Mouse (Mus musculus): ENCODE results near the gene Nfia. TPM values are rescaled to one million over a fixed set of nuclear protein-coding genes. Genes with fewer than 3 reads are reported as not detected.

Nfia gene
- polyA plus RNA-seq, 1 experiment from 2014 or later: 27.6 TPM

DNA sequence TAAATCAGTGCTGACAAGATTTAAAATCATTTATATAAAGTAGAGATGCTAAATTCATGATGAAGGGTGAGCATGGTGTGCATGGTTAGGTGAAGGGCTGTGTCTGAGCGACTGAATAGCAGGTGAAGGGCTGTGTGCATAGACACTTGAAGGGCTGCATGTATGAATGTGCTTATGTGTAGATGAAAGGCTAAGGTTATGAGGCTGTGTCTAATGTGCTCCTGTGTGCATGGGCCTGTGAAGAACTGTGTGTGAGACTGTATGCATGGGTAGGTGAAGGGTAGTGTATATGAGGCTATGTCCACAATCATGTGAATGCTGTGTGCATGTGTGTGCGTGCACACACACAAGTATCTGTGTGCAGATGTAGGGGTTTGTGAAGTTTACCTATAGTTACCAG lies 34.4 kb downstream of the Nfia start:
- no peaks in the 10 kb centered on the region for H3K36me3 ChIP-seq (ENCODE audit: control insufficient read depth, insufficient read depth, low read length)
- no peaks in the 10 kb centered on the region for H3K4me1 ChIP-seq (ENCODE audit: control insufficient read depth, insufficient read depth, low read length)
- whole genome bisulfite sequencing: 90% methylated on average over 2 of the region's 2 CpGs
- ATAC-seq (ENCODE audit: insufficient number of reproducible peaks, low FRiP score, low TSS enrichment, low read depth) (no peak), DNase-seq (ENCODE audit: low spot score) (no peak)
- H3K9ac ChIP-seq (ENCODE audit: low read length): no peak overlapping the region
- H3K9me3 ChIP-seq (ENCODE audit: control insufficient read depth, low read length): no peaks in the 10 kb centered on the region
- no peak overlapping the region for H3K27ac ChIP-seq (replicated peaks; ENCODE audit: low read depth, low read length)
- H3K4me3 ChIP-seq (ENCODE audit: low read depth, low read length): no peak overlapping the region
- no peaks in the 10 kb centered on the region for H3K27me3 ChIP-seq (ENCODE audit: control insufficient read depth, insufficient read depth, low read length)
- no peak overlapping the region for H3K4me2 ChIP-seq (ENCODE audit: low read depth, severe bottlenecking)

DNA sequence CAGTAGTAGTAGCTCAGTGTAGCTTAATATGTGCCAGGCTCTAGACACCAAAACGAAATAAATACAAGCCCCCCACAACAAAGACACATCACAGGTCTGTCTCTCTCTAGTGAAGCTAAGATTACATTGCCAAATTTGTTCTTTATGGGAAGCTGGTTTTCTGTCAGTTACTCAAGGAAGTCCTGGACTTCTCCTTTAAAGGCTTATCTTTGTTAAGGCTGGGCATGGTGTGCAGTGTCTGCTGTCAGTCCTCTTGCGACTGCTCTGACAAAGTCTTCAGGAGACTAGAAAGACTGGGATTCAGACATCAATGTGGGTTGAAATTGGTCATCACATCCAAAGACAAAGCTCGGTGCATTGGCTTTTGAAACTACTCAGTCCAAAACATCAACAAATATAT lies 36.4 kb downstream of the Nfia start:
- Histone ChIP-seq H3K9ac (ENCODE audit: low read length) (no peak overlapping the region), H3K9me3 (ENCODE audit: control insufficient read depth, low read length) (no peaks in the 10 kb centered on the region), H3K4me3 (ENCODE audit: low read depth, low read length) (no peak overlapping the region), H3K4me2 (ENCODE audit: low read depth, severe bottlenecking) (no peak overlapping the region), H3K27me3 (ENCODE audit: control insufficient read depth, insufficient read depth, low read length) (no peaks in the 10 kb centered on the region), H3K36me3 (ENCODE audit: control insufficient read depth, insufficient read depth, low read length) (no peaks in the 10 kb centered on the region), H3K4me1 (ENCODE audit: control insufficient read depth, insufficient read depth, low read length) (no peaks in the 10 kb centered on the region), H3K27ac (replicated peaks; ENCODE audit: low read depth, low read length) (no peak overlapping the region)
- DNase-seq (ENCODE audit: low spot score) (no peak), ATAC-seq (ENCODE audit: insufficient number of reproducible peaks, low FRiP score, low TSS enrichment, low read depth) (no peak)
- whole genome bisulfite sequencing: 85% methylated on average over 3 of the region's 3 CpGs

DNA sequence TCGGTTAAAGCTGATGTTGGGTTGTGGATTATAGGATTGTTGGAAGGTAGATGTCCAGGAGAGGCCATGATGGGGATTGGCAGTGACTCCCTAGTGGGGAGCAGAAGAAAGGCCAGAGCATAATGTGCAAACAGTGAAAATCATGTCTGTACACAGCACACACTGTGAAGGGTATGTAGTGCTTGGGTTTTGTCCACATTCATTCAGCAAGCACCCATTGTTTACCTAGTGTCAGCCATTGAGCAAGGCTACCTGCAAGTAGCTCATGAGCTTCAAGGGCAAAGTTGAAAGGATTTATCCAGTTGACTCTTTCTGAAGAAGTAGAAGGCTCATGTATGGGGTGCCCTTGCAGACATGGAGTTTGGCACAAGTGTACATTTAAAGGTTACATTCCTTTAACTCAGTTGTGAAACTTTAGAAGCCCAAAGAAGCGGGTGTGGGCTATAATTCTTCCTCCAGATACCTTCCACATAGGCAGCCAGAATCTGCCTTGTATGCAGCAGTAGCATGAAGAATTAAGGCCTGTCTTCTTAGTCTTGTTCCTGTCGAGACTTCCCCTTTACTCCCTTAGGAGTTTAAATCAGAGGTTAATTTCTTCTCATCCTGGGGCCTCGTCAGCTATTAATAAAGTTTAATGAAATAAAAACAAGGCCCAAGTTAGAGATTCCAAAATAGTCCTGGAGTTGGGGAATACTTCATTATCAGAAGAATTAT lies 37.2 kb downstream of the Nfia start:
- Histone ChIP-seq H3K4me3 (ENCODE audit: low read depth, low read length) (no peak overlapping the region), H3K36me3 (ENCODE audit: control insufficient read depth, insufficient read depth, low read length) (no peaks in the 10 kb centered on the region), H3K4me1 (ENCODE audit: control insufficient read depth, insufficient read depth, low read length) (no peaks in the 10 kb centered on the region), H3K27ac (replicated peaks; ENCODE audit: low read depth, low read length) (no peak overlapping the region), H3K27me3 (ENCODE audit: control insufficient read depth, insufficient read depth, low read length) (no peaks in the 10 kb centered on the region), H3K9ac (ENCODE audit: low read length) (no peak overlapping the region), H3K9me3 (ENCODE audit: control insufficient read depth, low read length) (no peaks in the 10 kb centered on the region), H3K4me2 (ENCODE audit: low read depth, severe bottlenecking) (no peak overlapping the region)
- DNase-seq (ENCODE audit: low spot score): no peak
- WGBS: 79% methylated on average over 4 of the region's 4 CpGs
- no peak for ATAC-seq (ENCODE audit: insufficient number of reproducible peaks, low FRiP score, low TSS enrichment, low read depth)

DNA sequence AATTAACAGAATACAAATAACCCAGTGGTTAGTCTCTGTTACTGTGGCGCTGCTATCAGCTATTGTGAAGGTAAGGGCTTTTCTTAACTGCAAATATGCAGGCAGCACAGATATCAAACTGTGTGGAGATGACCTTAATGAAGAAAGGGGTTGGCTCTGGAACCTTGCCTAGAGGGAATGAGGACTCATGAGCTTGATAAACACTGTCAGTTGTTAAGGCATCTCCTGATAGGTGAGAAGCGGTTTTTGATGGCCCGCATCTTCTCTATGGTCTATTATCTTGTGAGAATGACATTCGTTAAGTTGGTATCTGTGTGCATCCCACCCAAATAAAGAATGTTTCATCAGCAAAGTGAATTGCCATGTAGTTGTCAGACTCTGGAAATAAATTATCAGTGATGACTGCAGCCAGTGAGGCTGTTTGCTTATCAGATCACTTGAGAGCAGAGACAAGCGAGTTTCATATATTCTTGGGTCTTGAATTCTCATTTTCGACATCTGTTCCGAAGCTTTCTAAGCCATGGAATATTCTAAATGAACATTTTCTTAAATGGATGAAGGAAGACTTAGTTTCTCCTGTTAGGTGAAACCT lies 37.9 kb downstream of the Nfia start:
- no peak for DNase-seq (ENCODE audit: low spot score)
- no peak for ATAC-seq (ENCODE audit: insufficient number of reproducible peaks, low FRiP score, low TSS enrichment, low read depth)
- no peak overlapping the region for H3K4me2 ChIP-seq (ENCODE audit: low read depth, severe bottlenecking)
- H3K9me3 ChIP-seq (ENCODE audit: control insufficient read depth, low read length): no peaks in the 10 kb centered on the region
- no peaks in the 10 kb centered on the region for H3K27me3 ChIP-seq (ENCODE audit: control insufficient read depth, insufficient read depth, low read length)
- H3K9ac ChIP-seq (ENCODE audit: low read length): no peak overlapping the region
- no peak overlapping the region for H3K27ac ChIP-seq (replicated peaks; ENCODE audit: low read depth, low read length)
- no peaks in the 10 kb centered on the region for H3K4me1 ChIP-seq (ENCODE audit: control insufficient read depth, insufficient read depth, low read length)
- WGBS: 88% methylated on average over 7 of the region's 7 CpGs
- no peaks in the 10 kb centered on the region for H3K36me3 ChIP-seq (ENCODE audit: control insufficient read depth, insufficient read depth, low read length)
- no peak overlapping the region for H3K4me3 ChIP-seq (ENCODE audit: low read depth, low read length)

DNA sequence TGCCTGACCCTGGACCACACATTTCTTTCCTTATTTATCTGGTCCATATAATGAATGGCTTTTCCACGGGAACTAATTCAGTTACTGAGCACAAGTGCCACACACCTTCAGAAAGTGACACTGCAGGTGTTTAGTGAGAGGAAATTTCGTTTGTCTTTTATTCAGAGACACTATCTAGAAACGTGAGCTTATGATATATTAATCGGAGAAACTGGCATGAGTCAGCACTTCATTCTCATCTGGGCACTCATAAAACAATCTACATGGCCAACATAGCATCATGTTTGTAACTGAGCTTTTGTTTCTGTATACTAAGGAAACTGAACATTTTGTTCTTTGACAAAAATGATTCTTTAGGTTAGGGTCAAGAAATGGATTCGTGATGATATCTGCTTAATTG lies 40.5 kb downstream of the Nfia start:
- H3K4me2 ChIP-seq (ENCODE audit: low read depth, severe bottlenecking): no peak overlapping the region
- WGBS: 85% methylated on average over 5 of the region's 5 CpGs
- H3K27ac ChIP-seq (replicated peaks; ENCODE audit: low read depth, low read length): no peak overlapping the region
- no peaks in the 10 kb centered on the region for H3K9me3 ChIP-seq (ENCODE audit: control insufficient read depth, low read length)
- no peak overlapping the region for H3K4me3 ChIP-seq (ENCODE audit: low read depth, low read length)
- ATAC-seq (ENCODE audit: insufficient number of reproducible peaks, low FRiP score, low TSS enrichment, low read depth) (no peak), DNase-seq (ENCODE audit: low spot score) (no peak)
- no peak overlapping the region for H3K9ac ChIP-seq (ENCODE audit: low read length)
- H3K36me3 ChIP-seq (ENCODE audit: control insufficient read depth, insufficient read depth, low read length): no peaks in the 10 kb centered on the region
- no peaks in the 10 kb centered on the region for H3K4me1 ChIP-seq (ENCODE audit: control insufficient read depth, insufficient read depth, low read length)
- H3K27me3 ChIP-seq (ENCODE audit: control insufficient read depth, insufficient read depth, low read length): no peaks in the 10 kb centered on the region

DNA sequence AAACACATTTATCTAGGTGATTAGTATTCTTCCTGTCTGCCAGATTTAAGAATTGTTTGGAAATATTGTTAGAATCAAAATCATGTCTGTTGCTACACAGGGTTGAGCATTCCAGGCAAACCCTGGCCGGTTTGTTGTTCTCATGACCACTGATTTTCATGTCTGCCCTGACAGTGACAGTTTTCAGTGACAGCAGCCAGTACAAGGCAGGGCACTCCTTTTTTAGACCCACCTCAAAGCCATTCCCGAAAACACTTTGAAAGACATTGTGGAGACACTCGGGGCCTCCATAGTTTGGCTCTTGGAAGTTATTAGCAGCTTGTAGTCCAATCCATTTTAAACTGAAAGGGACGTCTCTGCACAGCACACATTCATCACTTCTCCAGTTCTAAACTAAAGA lies 41.5 kb downstream of the Nfia start:
- H3K4me1 ChIP-seq (ENCODE audit: control insufficient read depth, insufficient read depth, low read length): no peaks in the 10 kb centered on the region
- DNase-seq (ENCODE audit: low spot score) (no peak), ATAC-seq (ENCODE audit: insufficient number of reproducible peaks, low FRiP score, low TSS enrichment, low read depth) (no peak)
- 83% methylated on average over 4 of the region's 4 CpGs for WGBS
- H3K36me3 ChIP-seq (ENCODE audit: control insufficient read depth, insufficient read depth, low read length): no peaks in the 10 kb centered on the region
- H3K9ac ChIP-seq (ENCODE audit: low read length): no peak overlapping the region
- H3K9me3 ChIP-seq (ENCODE audit: control insufficient read depth, low read length): no peaks in the 10 kb centered on the region
- H3K4me2 ChIP-seq (ENCODE audit: low read depth, severe bottlenecking): no peak overlapping the region
- no peak overlapping the region for H3K27ac ChIP-seq (replicated peaks; ENCODE audit: low read depth, low read length)
- no peak overlapping the region for H3K4me3 ChIP-seq (ENCODE audit: low read depth, low read length)
- no peaks in the 10 kb centered on the region for H3K27me3 ChIP-seq (ENCODE audit: control insufficient read depth, insufficient read depth, low read length)

DNA sequence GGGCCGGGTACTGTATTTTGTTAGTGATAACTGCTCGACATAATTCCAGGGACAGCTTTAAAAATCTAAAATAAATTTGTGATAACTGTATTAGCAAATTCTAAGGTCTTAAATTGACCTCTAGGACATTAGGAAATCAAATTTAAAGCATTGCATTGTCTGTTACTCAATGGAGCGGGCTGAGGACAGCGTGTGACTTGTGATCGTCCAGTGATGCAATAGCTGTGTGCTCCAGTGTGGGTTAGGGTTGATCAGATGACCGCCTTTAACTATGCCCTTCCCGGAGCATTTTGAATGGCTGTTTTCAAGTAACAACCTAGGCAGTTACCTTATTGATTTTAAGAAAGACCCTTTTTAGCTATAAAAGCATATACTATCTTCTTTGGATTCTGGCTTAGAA lies 42.0 kb downstream of the Nfia start:
- no peak overlapping the region for H3K4me2 ChIP-seq (ENCODE audit: low read depth, severe bottlenecking)
- H3K4me1 ChIP-seq (ENCODE audit: control insufficient read depth, insufficient read depth, low read length): no peaks in the 10 kb centered on the region
- H3K27ac ChIP-seq (replicated peaks; ENCODE audit: low read depth, low read length): no peak overlapping the region
- H3K4me3 ChIP-seq (ENCODE audit: low read depth, low read length): no peak overlapping the region
- no peaks in the 10 kb centered on the region for H3K9me3 ChIP-seq (ENCODE audit: control insufficient read depth, low read length)
- DNase-seq (ENCODE audit: low spot score) (no peak), ATAC-seq (ENCODE audit: insufficient number of reproducible peaks, low FRiP score, low TSS enrichment, low read depth) (no peak)
- H3K27me3 ChIP-seq (ENCODE audit: control insufficient read depth, insufficient read depth, low read length): no peaks in the 10 kb centered on the region
- H3K9ac ChIP-seq (ENCODE audit: low read length): no peak overlapping the region
- no peaks in the 10 kb centered on the region for H3K36me3 ChIP-seq (ENCODE audit: control insufficient read depth, insufficient read depth, low read length)
- whole genome bisulfite sequencing: 92% methylated on average over 7 of the region's 7 CpGs

DNA sequence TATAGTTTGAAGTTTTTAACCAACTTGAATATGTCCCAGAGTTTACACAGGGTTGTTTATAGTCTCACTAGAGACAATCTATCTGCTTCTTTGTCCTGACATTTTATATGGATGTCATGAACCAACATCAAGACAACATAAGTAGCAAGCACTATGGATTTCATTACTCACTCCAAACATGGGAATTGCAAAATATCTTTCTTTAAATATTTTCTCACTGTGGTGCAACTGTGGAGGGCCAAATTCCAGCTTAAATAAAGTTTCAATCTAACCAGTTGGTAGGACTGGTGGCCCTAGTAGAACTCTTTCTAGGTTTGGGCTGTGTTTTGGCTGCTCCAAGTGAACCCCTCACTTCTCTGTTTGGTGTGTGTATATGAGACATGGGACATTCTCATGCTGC lies 43.5 kb downstream of the Nfia start:
- no peaks in the 10 kb centered on the region for H3K27me3 ChIP-seq (ENCODE audit: control insufficient read depth, insufficient read depth, low read length)
- H3K27ac ChIP-seq (replicated peaks; ENCODE audit: low read depth, low read length): no peak overlapping the region
- H3K4me3 ChIP-seq (ENCODE audit: low read depth, low read length): no peak overlapping the region
- H3K9ac ChIP-seq (ENCODE audit: low read length): no peak overlapping the region
- no peaks in the 10 kb centered on the region for H3K9me3 ChIP-seq (ENCODE audit: control insufficient read depth, low read length)
- ATAC-seq (ENCODE audit: insufficient number of reproducible peaks, low FRiP score, low TSS enrichment, low read depth) (no peak), DNase-seq (ENCODE audit: low spot score) (no peak)
- H3K36me3 ChIP-seq (ENCODE audit: control insufficient read depth, insufficient read depth, low read length): no peaks in the 10 kb centered on the region
- no peaks in the 10 kb centered on the region for H3K4me1 ChIP-seq (ENCODE audit: control insufficient read depth, insufficient read depth, low read length)
- H3K4me2 ChIP-seq (ENCODE audit: low read depth, severe bottlenecking): no peak overlapping the region

DNA sequence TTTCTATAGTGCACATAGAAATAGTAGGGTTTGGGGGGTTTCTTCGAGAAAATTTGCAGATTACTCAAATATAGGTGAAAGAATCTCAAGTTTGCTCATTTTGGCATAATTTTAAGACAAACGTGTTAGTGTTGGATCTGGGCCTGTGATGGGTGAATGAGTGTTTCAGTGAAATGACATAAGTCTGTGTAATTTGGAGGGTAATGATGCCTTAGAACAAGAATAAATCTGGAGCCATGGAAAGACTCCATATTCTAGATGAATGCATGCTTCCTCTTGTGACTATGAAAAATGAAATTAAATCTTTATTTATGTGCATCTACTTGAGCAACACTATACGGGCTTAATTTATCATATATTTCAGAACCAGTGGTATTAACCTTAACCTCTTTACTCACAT lies 44.2 kb downstream of the Nfia start:
- H3K27me3 ChIP-seq (ENCODE audit: control insufficient read depth, insufficient read depth, low read length): no peaks in the 10 kb centered on the region
- DNase-seq (ENCODE audit: low spot score) (no peak), ATAC-seq (ENCODE audit: insufficient number of reproducible peaks, low FRiP score, low TSS enrichment, low read depth) (no peak)
- no peaks in the 10 kb centered on the region for H3K9me3 ChIP-seq (ENCODE audit: control insufficient read depth, low read length)
- H3K27ac ChIP-seq (replicated peaks; ENCODE audit: low read depth, low read length): no peak overlapping the region
- H3K36me3 ChIP-seq (ENCODE audit: control insufficient read depth, insufficient read depth, low read length): no peaks in the 10 kb centered on the region
- no peak overlapping the region for H3K4me2 ChIP-seq (ENCODE audit: low read depth, severe bottlenecking)
- WGBS: 88% methylated on average over 3 of the region's 3 CpGs
- H3K9ac ChIP-seq (ENCODE audit: low read length): no peak overlapping the region
- no peak overlapping the region for H3K4me3 ChIP-seq (ENCODE audit: low read depth, low read length)
- H3K4me1 ChIP-seq (ENCODE audit: control insufficient read depth, insufficient read depth, low read length): no peaks in the 10 kb centered on the region

Data from limb, embryonic 11.5 days (tissue).